26 mouse cellular contexts compared by ENCODE assay signal in the genomic region with DNA sequence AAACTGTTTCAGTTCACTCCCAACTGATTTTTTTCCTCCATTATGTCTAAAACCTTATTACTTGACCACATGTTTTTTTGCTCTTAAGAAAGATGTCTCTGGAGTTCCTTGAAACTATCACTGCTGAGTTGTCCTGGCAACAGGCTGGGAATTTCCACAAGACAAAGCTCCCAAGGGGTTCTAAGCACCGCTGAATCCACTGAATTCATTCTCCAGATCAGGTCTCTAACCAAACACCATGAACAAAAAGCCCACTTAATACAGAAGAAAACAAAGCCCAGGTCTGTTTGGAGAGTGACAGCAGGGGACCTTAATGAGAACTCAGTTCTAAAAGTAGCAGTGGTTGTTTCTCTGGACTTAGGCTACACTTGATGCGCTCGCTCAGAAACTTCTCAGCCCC. TPM values are rescaled to one million over a fixed set of nuclear protein-coding genes. Genes with fewer than 3 reads are reported as not detected.
DNase-seq lines count a peak whose midpoint lies in the region; ATAC-seq and TF ChIP-seq lines count a peak whose summit lies in the region.
"Had no signal": no experiment of that assay in that cellular context is flagged by ENCODE, and none has a peak within 500 bp of the region (broad histone marks: within the 10 kb centered on the region; RNA-seq: fewer than 3 reads in every experiment).

No protein-coding gene starts in this region.

- no peaks in the 10 kb centered on the region for H3K4me1 ChIP-seq in midbrain, embryonic 10.5 days
- H3K4me1 ChIP-seq in midbrain, postnatal 0 days (ENCODE audit: insufficient read depth, low read length): no peaks in the 10 kb centered on the region
- H3K4me1 ChIP-seq in embryonic facial prominence, embryonic 14.5 days (ENCODE audit: control insufficient read depth, insufficient read depth, low read length): no peaks in the 10 kb centered on the region
- H3K4me1 ChIP-seq: forebrain, embryonic 15.5 days; hindbrain, embryonic 12.5 days had no signal

- no peak overlapping the region for H3K27ac ChIP-seq in midbrain, embryonic 10.5 days (replicated peaks)
- no peak overlapping the region for H3K27ac ChIP-seq in midbrain, postnatal 0 days (ENCODE audit: low read depth, low read length)
- H3K27ac ChIP-seq in embryonic facial prominence, embryonic 14.5 days (replicated peaks; ENCODE audit: low read depth, low read length): no peak overlapping the region
- H3K27ac ChIP-seq: forebrain, embryonic 15.5 days; heart, embryonic 13.5 days; hindbrain, embryonic 12.5 days had no signal

- H3K4me2 ChIP-seq in midbrain, postnatal 0 days (ENCODE audit: low read depth, low read length, poor library complexity, severe bottlenecking): no peak overlapping the region
- H3K4me2 ChIP-seq in embryonic facial prominence, embryonic 14.5 days (ENCODE audit: low read depth, low read length): no peak overlapping the region
- H3K4me2 ChIP-seq: forebrain, embryonic 15.5 days; heart, embryonic 13.5 days; hindbrain, embryonic 12.5 days had no signal

- H3K9ac ChIP-seq in midbrain, postnatal 0 days (replicated peaks; ENCODE audit: low read length, poor library complexity, severe bottlenecking): no peak overlapping the region
- no peak overlapping the region for H3K9ac ChIP-seq in embryonic facial prominence, embryonic 14.5 days (ENCODE audit: low read depth, low read length)
- H3K9ac ChIP-seq: forebrain, embryonic 15.5 days; heart, embryonic 13.5 days; hindbrain, embryonic 12.5 days had no signal

- intact Hi-C loops in heart, postnatal 36 days (cut with DNase I): no loop called here

- no peaks in the 10 kb centered on the region for H3K27me3 ChIP-seq in midbrain, embryonic 10.5 days (ENCODE audit: low read depth, poor library complexity, severe bottlenecking)
- H3K27me3 ChIP-seq in midbrain, postnatal 0 days (ENCODE audit: insufficient read depth, low read length): no peaks in the 10 kb centered on the region
- H3K27me3 ChIP-seq in embryonic facial prominence, embryonic 14.5 days (replicated peaks; ENCODE audit: control insufficient read depth, insufficient read depth, low read length): no peaks in the 10 kb centered on the region
- H3K27me3 ChIP-seq: CH12.LX; forebrain, embryonic 15.5 days; heart, embryonic 13.5 days; hindbrain, embryonic 12.5 days; Patski had no signal

- no peak for ATAC-seq in midbrain, postnatal 0 days (ENCODE audit: low FRiP score)
- no peak for ATAC-seq in embryonic facial prominence, embryonic 14.5 days (ENCODE audit: low read depth)
- ATAC-seq: forebrain, embryonic 15.5 days; hindbrain, embryonic 16.5 days; inflammation-experienced regulatory T-cells, adult 6 months; intestine, postnatal 0 days; Patski had no signal

- no peak overlapping the region for H3K4me3 ChIP-seq in midbrain, embryonic 10.5 days
- no peak overlapping the region for H3K4me3 ChIP-seq in midbrain, postnatal 0 days (ENCODE audit: low read depth, low read length)
- no peak overlapping the region for H3K4me3 ChIP-seq in embryonic facial prominence, embryonic 14.5 days (ENCODE audit: low read depth, low read length)
- H3K4me3 ChIP-seq: forebrain, embryonic 15.5 days; heart, embryonic 13.5 days; hindbrain, embryonic 12.5 days had no signal

- 40% methylated on average over 3 of the region's 3 CpGs for WGBS in midbrain, embryonic 10.5 days
- 53% methylated on average over 3 of the region's 3 CpGs for WGBS in midbrain, postnatal 0 days
- WGBS in embryonic facial prominence, embryonic 14.5 days: 65% methylated on average over 3 of the region's 3 CpGs

- no peak for TF ChIP-seq CTCF in midbrain, postnatal 0 days (IDR thresholded peaks at IDR 0.05)

- DNase-seq in embryo, embryonic 11 days: peak; percentile 32
- no peak for DNase-seq in embryo, embryonic 9.5 days (ENCODE audit: extremely low spot score)
- DNase-seq in midbrain, embryonic 10.5 days (ENCODE audit: low spot score): peak; percentile 16
- no peak for DNase-seq in midbrain, postnatal 0 days (ENCODE audit: low spot score)
- peak; percentile 33 for DNase-seq in embryonic facial prominence, embryonic 14.5 days (ENCODE audit: low spot score)
- DNase-seq in skeletal muscle tissue, adult 2 months (ENCODE audit: low read depth, low spot score): peak; percentile 17
- DNase-seq in heart, postnatal 36 days: no peak
- no peak for DNase-seq in gastrocnemius, postnatal 10 days
- DNase-seq: adrenal gland, adult 8-10 months; adrenal gland, postnatal 36 days; cerebellum, adult 8-10 months; cerebellum, postnatal 14 days; gastrocnemius, postnatal 36 days; heart, adult 11 months; heart, postnatal 4 days had no signal

- no peaks in the 10 kb centered on the region for H3K9me3 ChIP-seq in midbrain, embryonic 10.5 days (replicated peaks)
- no peaks in the 10 kb centered on the region for H3K9me3 ChIP-seq in midbrain, postnatal 0 days (ENCODE audit: low read length)
- H3K9me3 ChIP-seq in embryonic facial prominence, embryonic 14.5 days (ENCODE audit: control insufficient read depth, low read length): no peaks in the 10 kb centered on the region
- H3K9me3 ChIP-seq: forebrain, embryonic 15.5 days; heart, embryonic 13.5 days; hindbrain, embryonic 12.5 days had no signal

- peaks cover 29% of the 10 kb centered on the region for H3K36me3 ChIP-seq in midbrain, embryonic 10.5 days
- no peaks in the 10 kb centered on the region for H3K36me3 ChIP-seq in midbrain, postnatal 0 days (ENCODE audit: insufficient read depth, low read length)
- 0 out of 2 replicates have a peak, but pooled peaks cover 4% of the 10 kb centered on the region for H3K36me3 ChIP-seq in embryonic facial prominence, embryonic 14.5 days (ENCODE audit: control insufficient read depth, insufficient read depth, low read length)
- H3K36me3 ChIP-seq: forebrain, embryonic 15.5 days; hindbrain, embryonic 12.5 days had no signal

RNA-seq across cellular contexts. Expression of gene 1700019A02Rik, which starts 3.8 kb away (rescaled TPM):
- polyA plus RNA-seq in midbrain, embryonic 10.5 days (2016; fragmentation: Nextera tagmentation; extraction: Ambion mirVana): not detected in 2 replicates
- not detected in 2 replicates for total RNA-seq in midbrain, postnatal 0 days (2014; rRNA removed)
- not detected in 2 replicates for polyA plus RNA-seq in midbrain, postnatal 0 days (2015; fragmentation: Nextera tagmentation; extraction: Ambion mirVana)
- not detected in 2 replicates for polyA plus RNA-seq in embryonic facial prominence, embryonic 14.5 days (2014; fragmentation: Nextera tagmentation; extraction: Ambion mirVana)
- not detected for total RNA-seq in heart, postnatal 36 days (2021)
- total RNA-seq in gastrocnemius, postnatal 10 days (2021): not detected
- total RNA-seq: adrenal gland, adult 8-10 months; adrenal gland, postnatal 36 days; CH12.LX; gastrocnemius, postnatal 36 days; heart, postnatal 4 days had no signal
- polyA plus RNA-seq: forebrain, embryonic 11.5 days; forebrain, embryonic 15.5 days; frontal cortex, adult 2 months; heart, embryonic 13.5 days; heart, postnatal 0 days; hindbrain, embryonic 12.5 days; hindbrain, embryonic 16.5 days; inflammation-experienced regulatory T-cells, adult 6 months; intestine, postnatal 0 days; Patski had no signal

Comparison
In these comparisons a context has a peak if more than half of its experiments do, and no peak if none do; other contexts are left out.
1. DNase-seq: peak in embryo, embryonic 11 days (single experiment), midbrain, embryonic 10.5 days (single experiment), embryonic facial prominence, embryonic 14.5 days (single experiment) and skeletal muscle tissue, adult 2 months (single experiment); none in embryo, embryonic 9.5 days (single experiment), midbrain, postnatal 0 days (single experiment), heart, postnatal 36 days (0 of 2) and gastrocnemius, postnatal 10 days (single experiment).